Mouse (Mus musculus) cerebellum, postnatal 25 days (tissue): Measurements from ENCODE around the gene Gm17359.

Experiments
- DNase-seq, 2 experiments: peaks; one replicate each; pipeline ENCODE4 v3.0.0; 2021; ENCODE audit warnings: mixed read lengths in 2 of 2

The Gm17359 gene

DNA sequence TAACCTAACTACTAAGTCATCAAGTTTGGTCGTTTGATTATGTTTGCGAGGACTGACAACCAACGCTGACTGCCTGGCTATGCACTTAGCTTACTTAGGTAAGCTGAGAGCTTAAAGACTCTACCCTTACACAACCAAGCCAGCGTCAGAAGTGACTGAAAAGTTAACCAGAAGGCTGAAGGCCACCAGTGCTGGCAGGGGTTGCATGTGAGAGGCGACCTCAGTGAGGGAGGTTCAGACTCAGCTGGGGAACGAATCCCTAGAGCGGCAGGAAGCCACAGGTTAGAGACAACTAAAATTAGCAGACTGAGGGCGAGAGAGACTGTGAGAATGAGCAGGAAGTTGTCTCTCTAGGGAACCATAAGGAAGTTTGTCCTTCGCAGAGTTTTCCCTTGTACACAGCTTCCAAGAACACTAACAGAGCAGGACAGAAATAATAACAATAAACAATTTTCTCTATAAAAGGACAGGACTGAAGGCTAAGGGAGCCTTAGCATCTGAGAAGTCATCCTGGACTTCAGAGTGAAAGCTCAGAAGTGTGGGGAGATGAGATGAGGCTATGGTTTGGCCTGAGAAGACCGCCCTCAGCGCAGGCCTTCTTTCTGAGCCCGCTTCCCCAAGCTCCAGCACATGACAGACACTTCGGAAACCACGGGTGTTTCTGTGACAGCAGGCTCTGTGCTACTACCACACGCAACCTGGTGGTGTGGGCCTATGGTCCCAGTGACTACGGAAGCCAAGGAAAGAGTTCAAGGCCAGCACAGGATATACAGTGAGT is 148.0 kb downstream of the Gm17359 start:
- no peak for DNase-seq

DNA sequence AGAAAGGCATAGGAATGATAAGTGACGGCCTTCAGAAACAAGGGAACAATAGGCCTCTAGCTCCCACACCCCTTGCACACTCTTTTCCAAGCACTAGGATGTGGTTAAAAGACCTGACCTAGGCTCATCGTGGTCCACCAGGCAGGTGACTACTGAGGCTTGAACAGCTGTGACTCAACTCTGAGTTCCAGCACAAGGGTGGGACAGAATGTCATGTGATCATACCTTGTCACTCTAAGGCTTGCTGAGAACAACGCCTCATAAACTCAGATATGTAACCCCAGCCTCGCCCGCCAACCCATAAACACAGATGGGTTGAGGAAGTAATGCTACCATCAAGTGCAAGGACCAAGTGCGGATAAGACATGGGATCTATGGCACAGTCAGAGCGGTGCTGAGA is 151.6 kb downstream of the Gm17359 start:
- DNase-seq = no peak

GRCm38 (mm10) chr3:79490102-79490501 is 153.6 kb downstream of the Gm17359 start:
- no peak for DNase-seq

DNA sequence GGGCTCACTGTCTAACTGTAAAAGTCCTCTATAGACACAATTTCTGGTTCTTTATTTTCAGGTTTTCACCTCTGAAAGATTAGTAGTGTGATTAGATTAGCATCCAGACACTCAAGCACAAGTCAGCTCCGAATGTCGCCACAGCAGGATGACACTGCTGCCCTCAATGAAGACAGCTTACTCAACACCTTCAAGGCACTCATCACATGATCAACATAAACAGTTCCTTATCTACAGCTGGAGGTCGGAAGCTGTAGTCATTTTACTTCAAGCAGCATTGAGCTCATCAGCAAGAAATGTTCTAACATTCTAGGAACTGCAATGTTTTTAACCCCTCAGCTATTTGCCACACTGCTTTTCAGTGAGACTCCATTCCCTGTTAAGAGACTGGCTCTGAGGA is 155.2 kb downstream of the Gm17359 start:
- DNase-seq = no peak

DNA sequence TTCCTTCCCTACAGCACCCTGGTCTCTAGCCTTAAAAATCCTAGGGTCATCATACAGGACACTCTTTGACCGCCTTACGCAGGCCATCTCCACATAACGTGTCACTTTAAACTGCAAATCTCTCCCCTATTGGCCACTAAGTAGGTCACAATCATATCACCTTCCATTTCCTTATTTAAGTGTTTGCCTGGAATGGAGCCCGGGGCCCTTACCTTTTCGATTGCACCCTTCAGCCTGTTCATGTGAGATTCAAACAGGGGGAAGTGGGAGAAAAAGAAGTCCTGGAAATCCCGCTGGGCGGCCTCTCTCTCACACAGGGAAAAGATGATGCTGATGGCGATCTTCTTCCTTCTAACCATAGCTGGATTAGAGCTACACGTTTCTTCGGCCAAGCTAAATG is 156.6 kb downstream of the Gm17359 start:
- DNase-seq = no peak

DNA sequence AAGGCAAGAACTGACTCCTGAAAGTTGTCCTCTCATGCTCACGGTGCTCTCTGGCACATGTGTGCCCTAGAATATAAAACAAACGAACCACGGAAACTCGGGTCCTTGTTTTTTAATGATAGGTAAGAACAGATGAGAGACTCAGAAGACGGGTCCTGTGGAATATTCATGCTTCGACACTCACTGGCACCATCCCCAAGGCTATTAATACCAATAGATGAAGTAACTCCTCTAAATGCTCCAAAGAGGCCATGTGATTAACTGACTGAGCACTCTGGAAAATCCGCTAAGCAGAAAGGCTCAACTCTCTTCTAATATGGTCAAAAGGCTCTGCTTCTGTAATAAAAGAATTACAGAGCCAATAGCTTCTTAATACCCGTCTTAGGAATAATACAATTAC is 157.6 kb downstream of the Gm17359 start:
- no peak for DNase-seq

DNA sequence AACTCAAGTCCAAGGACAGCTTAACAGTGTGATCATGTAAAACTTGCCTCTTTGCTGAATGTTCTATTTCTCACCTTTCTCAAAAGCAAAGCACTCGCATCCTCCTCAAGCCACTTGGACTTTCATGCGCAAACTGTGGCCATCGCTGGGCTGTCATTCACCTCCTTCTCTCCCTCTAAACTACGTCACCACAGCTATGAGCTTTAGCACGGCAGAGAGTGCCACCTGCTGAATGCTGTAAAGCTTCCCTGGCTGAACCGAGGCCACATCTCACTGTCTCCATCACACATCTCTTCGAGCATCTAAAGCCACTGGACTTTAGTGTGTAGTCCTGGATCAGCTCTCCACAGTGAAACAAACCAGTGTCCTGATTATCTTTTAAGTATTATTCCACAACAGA is 158.7 kb downstream of the Gm17359 start:
- DNase-seq = peak in 1 of 2 experiments; percentile 42

GRCm38 (mm10) chr3:79496668-79497067 is 160.2 kb downstream of the Gm17359 start:
- DNase-seq = no peak

- no peak for DNase-seq
These were observed 163.8 kb downstream of the Gm17359 start for GRCm38 (mm10) chr3:79500279-79500678.

DNA sequence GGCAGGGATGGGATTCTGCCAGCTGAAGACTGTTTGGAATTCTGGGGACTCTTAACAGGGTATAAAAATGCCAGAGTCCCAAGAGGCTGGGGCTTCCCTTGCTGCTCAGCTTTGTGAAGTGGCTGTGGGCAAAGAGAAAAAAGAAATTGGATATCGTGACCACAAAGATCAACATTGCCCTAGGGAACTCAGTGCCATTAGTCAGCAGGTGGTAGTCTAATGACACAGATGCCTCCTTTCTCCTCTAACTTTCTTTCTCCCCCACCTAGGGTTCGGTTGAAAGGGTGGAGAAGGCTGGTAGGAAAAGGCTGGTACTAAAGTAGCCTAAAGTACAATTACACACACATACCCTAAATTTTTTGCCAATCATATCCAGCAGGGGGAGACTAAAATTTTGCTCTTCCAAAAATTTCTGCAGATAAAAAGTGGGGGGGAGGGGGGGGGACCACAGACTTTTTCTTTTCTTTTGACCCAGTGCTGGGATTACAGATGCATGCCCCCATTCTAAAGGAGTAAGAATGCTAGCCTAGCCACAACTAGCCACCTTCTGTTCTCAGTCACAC is 164.8 kb downstream of the Gm17359 start:
- no peak for DNase-seq
